Mouse (Mus musculus) liver, postnatal 0 days (tissue): ENCODE results near the gene Madd. TPM values are rescaled to one million over a fixed set of nuclear protein-coding genes. Genes with fewer than 3 reads are reported as not detected.

ENCODE experiments used
- ATAC-seq: fragments of 200-750 bp; cut with Nextera tagmentation; 2 replicates; pipeline ENCODE4 v1.8.0; 2017; ENCODE audit warnings: mild to moderate bottlenecking, moderate library complexity
- DNase-seq: peaks from one replicate; pipeline ENCODE4 v3.0.0-alpha.2; 2016
- H3K27ac ChIP-seq: fragments of 300-500 bp; sonication (generic); 2 replicates; pipeline ENCODE4 v1.5.1; 2014; ENCODE audit warnings: antibody characterized with exemption, moderate library complexity, mild to moderate bottlenecking, low read depth
- H3K27me3 ChIP-seq: fragments of 300-500 bp; sonication (generic); 2 replicates; pipeline ENCODE4 v1.6.1; 2014; ENCODE audit warnings: low read length, control low read depth, mixed read lengths; ENCODE audit not compliant: insufficient read depth
- H3K36me3 ChIP-seq: fragments of 300-500 bp; sonication (generic); replicated peaks from 2 replicates; pipeline ENCODE4 v1.6.1; 2014; ENCODE audit warnings: mild to moderate bottlenecking, control low read depth, low read length, moderate library complexity, mixed read lengths; ENCODE audit not compliant: insufficient read depth
- H3K4me1 ChIP-seq: fragments of 300-500 bp; sonication (generic); 2 replicates; pipeline ENCODE4 v1.6.1; 2014; ENCODE audit warnings: antibody characterized with exemption, mild to moderate bottlenecking, control low read depth; ENCODE audit not compliant: insufficient read depth
- H3K4me2 ChIP-seq: fragments of 300-500 bp; sonication (generic); 2 replicates; pipeline ENCODE4 v1.6.1; 2014; ENCODE audit warnings: low read depth, mild to moderate bottlenecking, low read length, moderate library complexity, mixed read lengths
- H3K4me3 ChIP-seq: fragments of 300-500 bp; sonication (generic); 2 replicates; pipeline ENCODE4 v1.5.1; 2014; ENCODE audit warnings: low read depth, low read length
- H3K9ac ChIP-seq: fragments of 300-500 bp; sonication (generic); replicated peaks from 2 replicates; pipeline ENCODE4 v1.6.1; 2014; ENCODE audit warnings: mild to moderate bottlenecking, moderate library complexity
- H3K9me3 ChIP-seq: fragments of 300-500 bp; sonication (generic); 2 replicates; pipeline ENCODE4 v1.6.1; 2016; ENCODE audit warnings: mild to moderate bottlenecking, control low read depth, low read length, mixed read lengths
- CTCF ChIP-seq: sonication (generic); IDR thresholded peaks from 2 replicates; pipeline ENCODE4 v1.5.1; 2016; ENCODE audit warnings: antibody characterized with exemption, low read depth
- EP300 ChIP-seq: IDR thresholded peaks from 2 replicates; pipeline ENCODE4 v1.6.1; 2016; ENCODE audit warnings: antibody characterized with exemption, low read depth, mild to moderate bottlenecking
- WGBS: fragments of 180-500 bp; shearing (Covaris S2); extraction: QIAGEN DNeasy Blood & Tissue Kit; methylation state at CpG from one replicate; pipeline ENCODE4 v1.1.7; 2014; ENCODE audit not compliant: insufficient replicate concordance; 5-methylcytosine and 5-hydroxymethylcytosine counted together
- polyA plus RNA-seq: library from polyadenylated mRNA; unstranded; fragments of >200 nt; fragmentation: Nextera tagmentation; extraction: Ambion mirVana; gene quantifications from 2 replicates; pipeline ENCODE4 v1.2.1, GENCODE M21; 2015

Madd gene
- polyA plus RNA-seq, 1 experiment from 2014 or later = 3.6 TPM

GRCm38 (mm10) chr2:91194624-91195332, 11.1 kb upstream of the Madd start:
- WGBS = 2% methylated on average over 27 of the region's 27 CpGs
- Histone ChIP-seq H3K9ac (peak overlapping the region; percentile 70), H3K27ac (peak overlapping the region; percentile 91), H3K27me3 (no peaks in the 10 kb centered on the region), H3K9me3 (no peaks in the 10 kb centered on the region), H3K4me1 (peaks cover 9% of the 10 kb centered on the region; the same call in 1 of the 2 replicates), H3K36me3 (no peaks in the 10 kb centered on the region), H3K4me3 (peak overlapping the region; percentile 49), H3K4me2 (peak overlapping the region; percentile 74)
- TF ChIP-seq EP300 (no peak), CTCF (peak; percentile 94)
- peak; percentile 89 for ATAC-seq
- peak; percentile 84 for DNase-seq

- ATAC-seq = no peak
- no peak overlapping the region for H3K4me2 ChIP-seq
- no peaks in the 10 kb centered on the region for H3K27me3 ChIP-seq
- H3K9ac ChIP-seq = no peak overlapping the region
- WGBS = 81% methylated on average over 16 of the region's 16 CpGs
- no peak for DNase-seq
- TF ChIP-seq EP300 (no peak), CTCF (no peak)
- H3K27ac ChIP-seq = no peak overlapping the region
- no peaks in the 10 kb centered on the region for H3K36me3 ChIP-seq
- no peaks in the 10 kb centered on the region for H3K9me3 ChIP-seq
- 0 out of 2 replicates have a peak, but pooled peaks cover 5% of the 10 kb centered on the region for H3K4me1 ChIP-seq
- no peak overlapping the region for H3K4me3 ChIP-seq
Measured at GRCm38 (mm10) chr2:91190501-91190900, 6.9 kb upstream of the Madd start.

- H3K4me3 ChIP-seq = no peak overlapping the region
- WGBS = 53% methylated on average over 4 of the region's 4 CpGs
- no peaks in the 10 kb centered on the region for H3K27me3 ChIP-seq
- no peaks in the 10 kb centered on the region for H3K36me3 ChIP-seq
- H3K27ac ChIP-seq = no peak overlapping the region
- TF ChIP-seq CTCF (no peak), EP300 (no peak)
- no peak overlapping the region for H3K9ac ChIP-seq
- DNase-seq (no peak), ATAC-seq (no peak)
- H3K4me2 ChIP-seq = no peak overlapping the region
- H3K4me1 ChIP-seq = peaks cover 6% of the 10 kb centered on the region
- no peaks in the 10 kb centered on the region for H3K9me3 ChIP-seq
Measured at GRCm38 (mm10) chr2:91187431-91187830, 3.8 kb upstream of the Madd start.

- Histone ChIP-seq H3K9ac (no peak overlapping the region), H3K27me3 (no peaks in the 10 kb centered on the region), H3K4me1 (peaks cover 13% of the 10 kb centered on the region), H3K36me3 (no peaks in the 10 kb centered on the region), H3K4me3 (no peak overlapping the region), H3K27ac (no peak overlapping the region), H3K9me3 (no peaks in the 10 kb centered on the region), H3K4me2 (no peak overlapping the region)
- 47% methylated on average over 1 of the region's 1 CpGs for WGBS
- no peak for ATAC-seq
- no peak for TF ChIP-seq CTCF
- no peak for TF ChIP-seq EP300
- no peak for DNase-seq
Measured at GRCm38 (mm10) chr2:91186208-91186607, 2.6 kb upstream of the Madd start.

- H3K4me3 ChIP-seq = peak overlapping the region; percentile 71
- TF ChIP-seq EP300 (no peak; the same call in 1 of the 2 replicates), CTCF (0 out of 2 replicates have a peak, but pooled peaks have one; percentile 3)
- peak; percentile 97 for DNase-seq
- H3K36me3 ChIP-seq = 0 out of 2 replicates have a peak, but pooled peaks cover 7% of the 10 kb centered on the region
- H3K4me2 ChIP-seq = peak overlapping the region; percentile 99
- H3K4me1 ChIP-seq = peaks cover 13% of the 10 kb centered on the region
- H3K9ac ChIP-seq = peak overlapping the region; percentile 73
- WGBS = 0% methylated on average over 9 of the region's 9 CpGs
- H3K27ac ChIP-seq = peak overlapping the region; percentile 86
- no peaks in the 10 kb centered on the region for H3K27me3 ChIP-seq
- H3K9me3 ChIP-seq = no peaks in the 10 kb centered on the region
- ATAC-seq = peak; percentile 98
Measured at GRCm38 (mm10) chr2:91183148-91183513, 506 bp downstream of the Madd start.

GRCm38 (mm10) chr2:91182405-91183147, 1.1 kb downstream of the Madd start:
- H3K36me3 ChIP-seq = peaks cover 10% of the 10 kb centered on the region
- peak overlapping the region; percentile 99 for H3K4me2 ChIP-seq
- TF ChIP-seq CTCF = no peak
- no peak for TF ChIP-seq EP300
- peak overlapping the region; percentile 71 for H3K4me3 ChIP-seq
- H3K27me3 ChIP-seq = no peaks in the 10 kb centered on the region
- H3K9ac ChIP-seq = peak overlapping the region; percentile 73
- no peaks in the 10 kb centered on the region for H3K9me3 ChIP-seq
- H3K27ac ChIP-seq = peak overlapping the region; percentile 86
- peaks cover 13% of the 10 kb centered on the region for H3K4me1 ChIP-seq
- ATAC-seq (peak; percentile 86), DNase-seq (peak; percentile 83)
- WGBS = under 1% methylated on average over 63 of the region's 81 CpGs
